Mouse (Mus musculus): ENCODE data around the gene Colq.
A peak's percentile ranks its signal among the peaks of the same experiment; 100 is the strongest.

The Colq gene

GRCm38 (mm10) chr14:31574903-31575665 lies 16.1 kb downstream of the Colq start:
- no peak for DNase-seq

GRCm38 (mm10) chr14:31572561-31573175 lies 18.5 kb downstream of the Colq start:
- DNase-seq = no peak

- DNase-seq = no peak
Observed at GRCm38 (mm10) chr14:31571419-31571818, 19.7 kb downstream of the Colq start.

GRCm38 (mm10) chr14:31570131-31570951 lies 20.8 kb downstream of the Colq start:
- DNase-seq = no peak

- peak; percentile 26 for DNase-seq
Observed at GRCm38 (mm10) chr14:31569151-31569631, 22.0 kb downstream of the Colq start.

GRCm38 (mm10) chr14:31565478-31566212 lies 25.5 kb downstream of the Colq start:
- DNase-seq = no peak

GRCm38 (mm10) chr14:31564452-31565179 lies 26.5 kb downstream of the Colq start:
- peak; percentile 76 for DNase-seq

- peak; percentile 67 for DNase-seq
Observed at GRCm38 (mm10) chr14:31560886-31561285, 30.3 kb downstream of the Colq start.

- DNase-seq = peak; percentile 66
Observed at GRCm38 (mm10) chr14:31559216-31559615, 31.9 kb downstream of the Colq start.

- no peak for DNase-seq
Observed at GRCm38 (mm10) chr14:31557784-31558183, 33.4 kb downstream of the Colq start.

- DNase-seq = no peak
Observed at GRCm38 (mm10) chr14:31557273-31557672, 33.9 kb downstream of the Colq start.

GRCm38 (mm10) chr14:31556526-31557260 lies 34.5 kb downstream of the Colq start:
- DNase-seq = no peak

- DNase-seq = peak; percentile 34
Observed at GRCm38 (mm10) chr14:31555963-31556434, 35.1 kb downstream of the Colq start.

GRCm38 (mm10) chr14:31555021-31555420 lies 36.1 kb downstream of the Colq start:
- DNase-seq = no peak

GRCm38 (mm10) chr14:31543885-31544442 lies 47.2 kb downstream of the Colq start:
- no peak for DNase-seq

- DNase-seq = peak; percentile 34
Observed at GRCm38 (mm10) chr14:31537298-31537697, 53.8 kb downstream of the Colq start.

- no peak for DNase-seq
Observed at GRCm38 (mm10) chr14:31532656-31533055, 58.5 kb downstream of the Colq start.

- DNase-seq = peak; percentile 46
Observed at GRCm38 (mm10) chr14:31531506-31532148, 59.5 kb downstream of the Colq start.

GRCm38 (mm10) chr14:31530847-31531246 lies 60.3 kb downstream of the Colq start:
- DNase-seq = no peak

All from lung, postnatal 14 days (tissue).